Mouse (Mus musculus) right cerebral cortex, adult 18-20 months (tissue): ENCODE data around the gene Mrc2.
A peak's percentile ranks its signal among the peaks of the same experiment; 100 is the strongest.

ENCODE experiments used
- DNase-seq: peaks from one replicate; pipeline ENCODE4 v3.0.0; 2022; ENCODE audit warnings: mixed read lengths

Gene Mrc2

GRCm38 (mm10) chr11:105292124-105293071 is at the start of gene Mrc2:
Gene Mrc2 (plus strand): TSS chr11:105292643.
- no peak for DNase-seq

- DNase-seq = peak; percentile 24
These were observed 46.1 kb upstream of the Mrc2 start for GRCm38 (mm10) chr11:105246369-105246768.

GRCm38 (mm10) chr11:105246785-105247184 is 45.7 kb upstream of the Mrc2 start:
- no peak for DNase-seq

GRCm38 (mm10) chr11:105247321-105247720 is 45.1 kb upstream of the Mrc2 start:
- no peak for DNase-seq

GRCm38 (mm10) chr11:105259733-105260132 is 32.7 kb upstream of the Mrc2 start:
- DNase-seq = no peak

- no peak for DNase-seq
These were observed 31.3 kb upstream of the Mrc2 start for GRCm38 (mm10) chr11:105261116-105261515.

GRCm38 (mm10) chr11:105261601-105262351 is 30.7 kb upstream of the Mrc2 start:
- DNase-seq = no peak

GRCm38 (mm10) chr11:105264506-105264905 is 27.9 kb upstream of the Mrc2 start:
- DNase-seq = no peak

GRCm38 (mm10) chr11:105264988-105265387 is 27.5 kb upstream of the Mrc2 start:
- DNase-seq = no peak

GRCm38 (mm10) chr11:105270155-105270554 is 22.3 kb upstream of the Mrc2 start:
- DNase-seq = peak; percentile 40

- DNase-seq = no peak
These were observed 12.0 kb upstream of the Mrc2 start for GRCm38 (mm10) chr11:105280456-105280855.

GRCm38 (mm10) chr11:105281291-105281690 is 11.2 kb upstream of the Mrc2 start:
- DNase-seq = no peak

- peak; percentile 48 for DNase-seq
These were observed 10.5 kb upstream of the Mrc2 start for GRCm38 (mm10) chr11:105281763-105282459.

- no peak for DNase-seq
These were observed 10.0 kb upstream of the Mrc2 start for GRCm38 (mm10) chr11:105282460-105282859.

- no peak for DNase-seq
These were observed 9.4 kb upstream of the Mrc2 start for GRCm38 (mm10) chr11:105283016-105283415.

- no peak for DNase-seq
These were observed 6.7 kb upstream of the Mrc2 start for GRCm38 (mm10) chr11:105285720-105286119.

- DNase-seq = no peak
These were observed 3.0 kb upstream of the Mrc2 start for GRCm38 (mm10) chr11:105289403-105289802.

- DNase-seq = no peak
These were observed 741 bp upstream of the Mrc2 start for GRCm38 (mm10) chr11:105291681-105292123.

- DNase-seq = no peak
These were observed 698 bp downstream of the Mrc2 start for GRCm38 (mm10) chr11:105293101-105293581.

- no peak for DNase-seq
These were observed 1.6 kb downstream of the Mrc2 start for GRCm38 (mm10) chr11:105293901-105294494.

GRCm38 (mm10) chr11:105296084-105296483 is 3.6 kb downstream of the Mrc2 start:
- DNase-seq = no peak

- no peak for DNase-seq
These were observed 17.8 kb downstream of the Mrc2 start for GRCm38 (mm10) chr11:105310197-105310596.
